Mouse (Mus musculus): Measurements from ENCODE around the gene Bub3.

Gene Bub3

GRCm38 (mm10) chr7:131559986-131560696, at the start of gene Bub3:
Bub3 (plus strand) TSS chr7:131560222.
- peak; percentile 59 to 86 for DNase-seq (ENCODE audit: low spot score in 2 of 2)

DNA sequence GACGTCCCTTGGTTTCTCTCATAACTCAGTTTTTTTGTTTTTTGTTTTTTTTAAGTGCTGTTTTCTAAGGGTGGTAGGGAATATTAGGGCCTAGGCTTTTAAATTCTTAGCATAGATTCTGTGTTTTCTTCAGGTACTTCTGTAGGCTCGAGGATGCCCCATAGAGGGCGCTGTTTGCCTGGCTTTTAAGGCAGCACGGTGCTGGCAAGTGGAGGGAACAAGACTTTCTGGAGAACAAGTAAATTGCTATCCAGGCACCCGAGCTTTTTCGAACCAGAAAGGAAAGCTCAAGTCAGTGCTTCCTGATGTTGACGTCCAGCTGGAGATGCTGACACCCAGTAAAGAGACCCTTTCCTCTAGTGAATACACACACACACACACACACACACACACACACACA, 20.0 kb upstream of the Bub3 start:
- DNase-seq (ENCODE audit: low spot score in 2 of 2): peak; percentile 77 to 88

DNA sequence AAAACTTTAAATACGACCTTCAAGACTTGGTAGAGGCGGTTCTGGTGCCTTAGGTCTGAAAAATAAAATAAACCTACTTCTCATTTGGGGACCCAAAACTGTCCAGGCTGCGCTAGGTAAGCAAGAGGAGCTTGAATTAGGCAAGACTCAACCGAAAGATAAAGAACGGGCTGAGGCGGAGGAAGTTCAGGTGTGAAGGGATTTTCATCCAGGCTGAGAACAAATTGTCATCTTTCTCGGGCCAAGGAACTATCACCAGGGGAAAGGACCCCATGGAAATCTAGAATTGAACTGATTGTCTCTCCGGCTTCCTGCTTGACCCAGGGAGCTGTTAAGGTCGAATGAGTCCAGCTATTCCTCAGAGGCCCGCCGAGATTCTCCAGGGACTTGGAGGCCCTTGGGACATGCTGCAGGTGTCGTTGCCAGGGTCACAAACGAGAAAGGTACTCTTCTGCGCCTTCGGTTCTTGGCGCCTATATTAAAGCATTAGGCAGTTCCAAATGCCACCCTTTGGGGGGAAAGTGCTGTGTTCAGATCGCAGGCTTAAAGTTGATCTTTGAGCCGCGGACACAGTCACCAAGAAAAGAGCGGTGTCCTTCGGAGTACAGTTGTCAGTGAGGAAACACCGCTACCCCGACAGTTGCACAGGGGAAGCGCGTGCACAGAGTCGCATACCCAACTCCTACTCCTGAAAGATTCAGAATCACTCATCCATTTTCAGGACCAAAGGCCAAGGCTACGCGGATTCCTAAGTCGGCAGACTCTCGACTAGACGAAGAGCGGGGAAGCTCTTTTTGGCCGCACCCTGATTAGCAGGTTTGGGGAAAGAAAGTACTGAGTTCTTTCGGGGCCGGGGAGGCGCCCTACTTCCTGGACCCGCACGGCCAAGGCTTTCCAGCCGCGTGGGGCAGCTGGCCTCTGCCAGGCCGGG, 18.6 kb upstream of the Bub3 start:
- no peak for DNase-seq (ENCODE audit: low spot score in 2 of 2)

DNA sequence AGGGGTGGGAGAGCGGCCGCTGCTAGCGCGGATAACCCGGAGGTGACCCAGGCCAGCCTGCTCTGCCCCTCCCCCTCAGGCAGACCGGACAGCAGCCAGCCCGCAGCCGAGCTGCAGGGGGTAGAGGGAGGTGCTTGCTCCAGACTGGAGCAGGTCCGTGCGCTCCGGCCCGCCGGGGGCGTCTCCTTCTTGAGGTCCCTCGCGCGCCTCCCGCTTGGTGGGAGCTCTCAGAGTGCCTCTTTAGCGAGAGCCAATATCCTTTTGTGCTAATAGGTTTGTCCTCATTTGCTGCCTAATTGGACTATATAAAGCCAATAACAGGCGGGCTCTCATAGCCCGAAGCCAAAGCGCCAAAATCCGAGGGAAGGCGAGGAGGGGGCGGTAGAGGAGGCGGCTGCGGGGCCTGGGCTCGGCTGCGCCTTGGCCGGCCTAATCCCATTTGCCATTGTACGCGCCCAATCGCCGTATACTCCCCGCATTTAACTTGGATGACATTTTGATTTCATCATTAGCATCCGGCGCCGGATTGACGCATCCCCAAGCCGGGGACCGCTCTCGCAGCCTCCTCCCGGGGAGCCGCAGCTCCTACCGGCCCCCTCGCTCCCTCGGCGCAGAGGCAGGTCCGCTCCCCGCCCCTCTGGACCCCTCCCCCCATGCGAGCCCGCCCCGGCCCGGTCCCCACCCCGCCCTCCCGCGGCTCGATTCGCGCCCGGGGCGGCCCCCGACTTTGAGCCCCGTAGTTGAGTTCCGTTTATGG, 17.7 kb upstream of the Bub3 start, which contains the start of gene Hmx3:
Hmx3 (plus strand) TSS at position 753 of the 757 bp plus-strand sequence.
- DNase-seq (ENCODE audit: low spot score in 2 of 2): no peak

GRCm38 (mm10) chr7:131542872-131543622, 17.0 kb upstream of the Bub3 start:
- no peak for DNase-seq (ENCODE audit: low spot score in 2 of 2)

DNA sequence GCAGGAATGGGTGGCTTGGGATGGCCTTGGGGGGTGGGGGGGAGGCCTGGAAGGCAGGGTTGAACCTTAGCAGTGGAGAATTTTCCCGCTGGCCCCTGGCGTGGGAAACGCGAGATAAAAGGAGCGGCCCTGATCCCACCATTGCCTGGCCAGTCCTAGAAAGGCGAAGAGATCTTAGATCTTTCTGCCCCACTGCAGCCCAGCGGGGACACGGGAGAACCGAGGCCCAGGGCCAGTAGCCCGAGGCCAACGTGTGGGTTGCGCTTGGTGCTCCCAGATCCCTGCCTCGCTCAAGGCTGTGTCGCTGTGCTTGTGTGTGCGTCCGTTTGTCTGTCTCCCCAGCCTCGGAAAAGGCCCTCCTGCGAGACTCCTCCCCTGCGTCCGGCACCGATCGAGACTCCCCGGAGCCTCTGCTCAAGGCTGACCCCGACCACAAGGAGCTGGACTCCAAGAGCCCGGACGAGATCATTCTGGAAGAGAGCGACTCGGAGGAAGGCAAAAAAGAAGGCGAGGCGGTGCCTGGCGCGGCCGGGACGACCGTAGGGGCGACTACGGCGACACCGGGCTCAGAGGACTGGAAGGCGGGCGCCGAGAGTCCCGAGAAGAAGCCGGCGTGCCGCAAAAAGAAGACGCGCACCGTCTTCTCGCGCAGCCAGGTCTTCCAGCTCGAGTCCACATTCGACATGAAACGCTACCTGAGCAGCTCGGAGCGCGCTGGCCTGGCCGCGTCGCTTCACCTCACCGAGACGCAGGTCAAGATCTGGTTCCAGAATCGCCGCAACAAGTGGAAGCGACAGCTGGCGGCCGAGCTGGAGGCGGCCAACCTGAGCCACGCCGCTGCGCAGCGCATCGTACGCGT, 16.2 kb upstream of the Bub3 start:
- DNase-seq (ENCODE audit: low spot score in 2 of 2): no peak

DNA sequence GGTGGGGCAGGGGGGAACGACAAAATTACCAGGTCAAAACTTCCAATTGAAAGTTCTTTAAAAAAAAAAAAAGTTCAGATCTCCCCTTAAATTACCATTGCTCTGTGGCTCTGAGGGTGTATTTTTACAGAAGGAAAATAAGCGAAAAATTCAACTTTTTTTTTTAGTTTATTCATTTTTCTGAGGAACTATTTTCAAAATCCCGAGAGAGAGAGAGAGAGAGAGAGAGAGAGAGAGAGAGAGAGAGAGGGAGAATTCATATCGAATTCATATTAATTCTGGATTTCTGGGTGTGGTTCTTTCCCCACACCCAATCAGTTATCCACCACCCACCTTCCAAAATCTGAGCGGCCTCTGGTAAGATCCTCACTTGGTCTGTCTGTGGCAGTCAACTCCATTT, 15.2 kb upstream of the Bub3 start:
- no peak for DNase-seq (ENCODE audit: low spot score in 2 of 2)

DNA sequence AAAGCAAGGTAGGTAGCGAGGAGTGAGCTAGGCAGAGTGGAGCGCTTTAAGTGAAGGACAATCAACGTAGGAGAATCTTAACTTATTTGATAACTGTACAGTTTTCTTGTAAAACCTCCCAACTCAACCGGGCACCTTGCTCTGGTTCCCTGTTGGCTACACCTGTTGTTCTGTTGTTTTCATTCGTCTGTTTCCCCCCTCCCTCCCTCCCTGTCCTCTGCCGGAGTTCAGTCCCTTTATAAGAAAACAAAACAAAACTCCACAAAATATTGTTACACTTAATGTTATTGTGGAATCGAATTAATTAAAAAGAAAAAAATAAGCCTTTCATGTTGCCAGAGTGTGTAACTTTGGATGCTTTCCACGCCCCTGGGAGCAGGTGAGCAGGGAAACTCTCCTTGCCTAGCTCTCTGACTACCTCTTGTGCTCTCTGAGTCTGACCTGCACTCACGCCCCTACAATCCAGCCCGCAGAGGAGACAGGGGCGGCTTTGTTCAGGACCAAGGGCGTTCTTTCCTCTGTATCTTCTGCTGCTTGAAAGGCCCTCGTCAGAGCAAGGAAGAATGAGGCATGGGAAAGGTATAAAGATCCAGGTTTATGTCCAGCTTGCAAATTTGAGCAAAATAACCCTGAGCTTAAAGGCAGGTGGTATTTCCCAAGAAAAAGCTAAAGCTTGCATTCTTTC, 14.2 kb upstream of the Bub3 start:
- DNase-seq (ENCODE audit: low spot score in 2 of 2): no peak

DNA sequence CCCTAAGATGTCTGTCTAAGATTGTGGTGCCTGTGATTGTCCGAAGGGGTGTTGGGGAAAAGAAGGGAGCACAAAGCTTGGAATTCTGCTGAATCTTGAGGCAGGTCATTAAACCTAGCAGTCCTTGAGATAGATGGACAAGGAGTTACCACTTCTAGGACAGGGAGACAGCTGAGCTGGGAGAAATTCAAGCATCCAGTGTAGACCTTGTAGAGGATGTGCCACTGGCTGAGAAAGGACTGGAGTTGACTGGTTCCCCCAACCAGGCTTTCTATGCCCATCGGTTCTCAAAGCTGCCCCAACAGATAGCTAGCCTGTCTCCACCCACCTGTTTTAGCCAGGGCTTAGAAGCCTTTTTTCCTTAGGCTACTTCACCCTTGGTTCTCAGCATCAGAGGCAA, 13.6 kb upstream of the Bub3 start:
- DNase-seq (ENCODE audit: low spot score in 2 of 2): no peak

- no peak for DNase-seq (ENCODE audit: low spot score in 2 of 2)
Observed at GRCm38 (mm10) chr7:131547481-131547880, 12.5 kb upstream of the Bub3 start.

DNA sequence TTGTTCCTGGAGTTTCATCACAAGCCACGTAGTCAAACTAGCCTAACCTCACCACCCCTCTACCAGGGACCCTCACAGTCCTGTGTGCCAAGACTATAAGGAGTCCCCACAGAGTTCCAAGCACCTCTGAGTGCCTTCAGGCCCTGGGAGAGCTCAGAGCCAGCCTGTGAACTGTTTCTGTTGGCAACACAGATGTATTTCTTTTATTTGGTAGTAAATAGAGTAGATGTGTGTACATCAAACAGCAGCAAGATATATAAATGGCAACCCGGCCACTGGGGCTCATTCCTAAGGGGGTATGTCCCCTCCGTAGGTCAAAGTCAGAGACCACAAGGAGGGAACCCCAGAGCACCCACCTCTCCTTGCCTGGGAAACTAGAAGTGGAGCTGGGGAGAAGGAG, 11.5 kb upstream of the Bub3 start, which contains the start of gene Hmx2:
Hmx2 (plus strand) TSS at position 301 of the 400 bp plus-strand sequence.
- DNase-seq (ENCODE audit: low spot score in 2 of 2): no peak

DNA sequence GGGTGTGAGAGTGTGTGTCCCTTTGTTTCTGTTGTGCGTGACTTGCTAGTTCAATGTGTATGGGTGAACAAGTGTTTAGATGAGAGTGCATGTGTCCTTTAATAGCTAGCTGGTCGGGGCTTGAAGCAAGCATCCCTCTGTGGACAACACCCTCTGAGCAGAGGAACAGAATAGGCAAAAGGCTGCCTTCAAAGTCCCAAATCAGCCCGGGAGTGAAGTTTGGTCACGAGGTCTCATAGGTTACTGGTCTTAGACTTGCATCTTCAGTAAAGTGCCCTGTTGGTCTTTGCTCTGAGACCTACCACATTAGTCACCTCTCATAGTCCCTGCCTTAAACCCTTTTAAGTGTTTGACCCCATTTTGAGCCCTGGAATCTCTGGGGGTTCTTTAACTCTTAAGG, 8.6 kb upstream of the Bub3 start:
- DNase-seq (ENCODE audit: low spot score in 2 of 2): no peak

- DNase-seq (ENCODE audit: low spot score in 2 of 2): no peak
Observed at GRCm38 (mm10) chr7:131551931-131552741, 7.9 kb upstream of the Bub3 start.

DNA sequence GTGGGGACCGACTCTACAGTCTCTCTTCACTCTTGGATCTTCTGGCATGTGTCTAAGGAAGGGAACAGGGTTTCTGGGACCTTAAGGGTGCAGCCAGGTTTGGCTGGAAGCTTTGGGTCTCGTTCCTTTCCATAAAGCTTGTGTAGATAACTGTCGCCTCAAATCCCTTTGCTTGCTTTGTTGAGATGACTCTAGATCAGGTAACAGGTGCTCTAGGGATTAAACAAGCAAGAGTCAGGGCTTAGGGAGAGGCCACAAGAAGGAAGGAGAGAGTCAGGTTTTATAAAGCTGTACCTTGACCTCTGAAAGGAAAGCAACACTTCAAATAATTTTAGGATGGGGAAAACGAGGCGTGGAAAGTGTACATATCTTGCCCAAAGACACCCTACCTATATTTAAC, 7.2 kb upstream of the Bub3 start:
- DNase-seq (ENCODE audit: low spot score in 2 of 2): no peak

- DNase-seq (ENCODE audit: low spot score in 2 of 2): no peak
Observed at GRCm38 (mm10) chr7:131553771-131554175, 6.2 kb upstream of the Bub3 start.

- DNase-seq (ENCODE audit: low spot score in 2 of 2): no peak
Observed at GRCm38 (mm10) chr7:131554341-131555180, 5.5 kb upstream of the Bub3 start.

- DNase-seq (ENCODE audit: low spot score in 2 of 2): no peak
Observed at GRCm38 (mm10) chr7:131555301-131556081, 4.5 kb upstream of the Bub3 start.
